Mouse (Mus musculus) right cerebral cortex, adult 18-20 months (tissue): ENCODE measurements around the gene Klra10.
"Not testable (repeated sequence)": the region's sequence is repeated elsewhere in the genome, so short reads cannot be mapped to it uniquely, and the experiment has no call there.

ENCODE experiments used
- DNase-seq: peaks from one replicate; pipeline ENCODE4 v3.0.0; 2022; ENCODE audit warnings: mixed read lengths

Gene Klra10

DNA sequence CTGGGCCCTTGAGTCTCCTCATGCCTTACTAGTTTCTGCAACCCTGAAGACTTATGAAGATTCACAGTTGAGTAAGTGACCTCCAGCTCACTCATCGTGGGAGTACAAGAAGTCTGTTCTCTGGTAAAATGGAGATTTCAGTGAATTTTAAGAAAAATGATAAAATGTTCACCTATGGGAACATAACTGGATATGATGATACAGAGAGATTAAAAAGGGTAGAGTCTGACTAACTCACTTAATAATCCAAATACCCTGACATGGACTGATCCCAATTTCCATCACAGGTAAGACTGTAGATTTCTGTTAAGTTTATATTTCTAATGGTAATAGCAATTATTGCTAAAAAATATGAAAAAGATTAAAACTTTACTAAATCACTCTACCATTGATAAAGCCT, at the start of gene Klra10:
Klra10 (minus strand) TSS at position 101 of the 400 bp plus-strand sequence.
- not testable (repeated sequence) for DNase-seq

DNA sequence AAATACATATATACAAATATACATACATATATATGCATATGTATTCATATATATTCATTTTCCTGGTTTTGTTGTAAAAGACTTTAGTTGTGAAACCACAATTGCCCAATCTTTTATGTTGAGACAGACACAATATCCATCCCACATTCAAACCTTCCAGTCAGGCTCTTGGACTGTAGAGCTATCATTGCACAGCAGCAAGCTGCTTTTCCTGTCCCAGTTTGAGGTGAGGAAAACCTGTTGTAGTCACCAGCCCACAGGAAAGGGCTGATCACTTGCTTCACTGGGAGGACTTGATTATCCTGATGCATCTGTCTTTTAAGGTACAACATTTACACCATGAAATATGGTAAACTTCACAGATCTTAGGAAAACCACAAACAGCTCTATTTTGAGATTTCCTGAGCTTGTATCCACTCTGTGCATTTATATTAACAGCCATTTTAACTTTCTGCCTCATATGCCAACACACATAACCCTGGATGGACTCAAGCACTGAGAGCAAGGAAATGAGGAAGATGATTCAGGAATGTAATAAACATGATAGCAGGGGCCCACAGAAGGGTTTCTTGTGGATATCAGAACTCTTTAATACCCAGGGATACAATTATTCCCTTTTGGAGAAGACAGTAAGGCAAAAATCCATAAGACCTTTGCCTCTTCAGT, 6.4 kb upstream of the Klra10 start:
- no peak for DNase-seq

GRCm38 (mm10) chr6:130255326-130255725, 26.4 kb downstream of the Klra10 start:
- no peak for DNase-seq

GRCm38 (mm10) chr6:130237536-130237935, 44.2 kb downstream of the Klra10 start:
- DNase-seq, result no peak

GRCm38 (mm10) chr6:130236635-130237034, 45.1 kb downstream of the Klra10 start:
- DNase-seq, result no peak

- no peak for DNase-seq
These were observed 48.5 kb downstream of the Klra10 start, which contains the start of gene Klra7 for GRCm38 (mm10) chr6:130233222-130233621. Gene Klra7 (minus strand): TSS chr6:130233322.
